Mouse (Mus musculus) intestine, embryonic 16.5 days (tissue): ENCODE data around the gene Entpd5. TPM values are rescaled to one million over a fixed set of nuclear protein-coding genes. Genes with fewer than 3 reads are reported as not detected.

Experiments
- polyA plus RNA-seq: library from polyadenylated mRNA; unstranded; fragments of >200 nt; fragmentation: Nextera tagmentation; extraction: Ambion mirVana; gene quantifications from 2 replicates; pipeline ENCODE4 v1.2.1, GENCODE M21; 2015

Gene Entpd5
- polyA plus RNA-seq, 1 experiment from 2014 or later: 53.0 TPM

Other genes starting within 250 kb of the Entpd5 start
- gene Elmsan1, start 190.1 kb downstream of the Entpd5 start, polyA plus RNA-seq: 6.3 and 6.7 TPM in 2 replicates
- 58.1 and 60.2 TPM in 2 replicates for gene Ptgr2, start 123.8 kb downstream of the Entpd5 start, polyA plus RNA-seq
- gene Zfp410, start 92.2 kb downstream of the Entpd5 start, polyA plus RNA-seq: 54.8 and 61.5 TPM in 2 replicates
- 51.2 and 53.8 TPM in 2 replicates for gene Coq6, start 47.4 kb downstream of the Entpd5 start, polyA plus RNA-seq
- 2.3 and 3.3 TPM in 2 replicates for gene Fam161b, start 47.2 kb downstream of the Entpd5 start, polyA plus RNA-seq
- gene Bbof1, start within 50 bp of the Entpd5 start, polyA plus RNA-seq: 0.56 and 0.84 TPM in 2 replicates
- 20.0 and 23.3 TPM in 2 replicates for gene Rnf113a2, start 8.2 kb upstream of the Entpd5 start, polyA plus RNA-seq
- gene Aldh6a1, start 42.0 kb upstream of the Entpd5 start, polyA plus RNA-seq: 34.9 and 36.5 TPM in 2 replicates
- gene Lin52, start 42.4 kb upstream of the Entpd5 start, polyA plus RNA-seq: 13.9 and 14.7 TPM in 2 replicates
- not detected in 2 replicates for gene Vsx2, start 160.7 kb upstream of the Entpd5 start, polyA plus RNA-seq
- gene Abcd4, start 208.4 kb upstream of the Entpd5 start, polyA plus RNA-seq: 27.8 and 28.2 TPM in 2 replicates
- not detected in 2 replicates for gene Vrtn, start 232.0 kb upstream of the Entpd5 start, polyA plus RNA-seq